Mouse (Mus musculus): ENCODE results near the gene Olfr1222. TPM values are rescaled to one million over a fixed set of nuclear protein-coding genes. Genes with fewer than 3 reads are reported as not detected.
"Not testable (repeated sequence)": the region's sequence is repeated elsewhere in the genome, so short reads cannot be mapped to it uniquely, and the experiment has no call there.

Gene Olfr1222
- not detected in 2 replicates for polyA plus RNA-seq (2012; rRNA removed)

GRCm38 (mm10) chr2:89132954-89133353 lies at the start of gene Olfr1222:
Gene Olfr1222, minus strand, starts transcription at chr2:89133054.
- no peak for DNase-seq (ENCODE audit: extremely low spot score in 1 of 2, low spot score in 1 of 2)

GRCm38 (mm10) chr2:89174569-89174968 lies 41.7 kb upstream of the Olfr1222 start, which contains the start of gene Olfr1225:
Gene Olfr1225, minus strand, starts transcription at chr2:89174669.
- no peak for DNase-seq (ENCODE audit: extremely low spot score in 1 of 2, low spot score in 1 of 2)

GRCm38 (mm10) chr2:89164711-89165110 lies 31.9 kb upstream of the Olfr1222 start:
- DNase-seq (ENCODE audit: extremely low spot score in 1 of 2, low spot score in 1 of 2) = not testable (repeated sequence)

- DNase-seq (ENCODE audit: extremely low spot score in 1 of 2, low spot score in 1 of 2) = not testable (repeated sequence)
Measured at GRCm38 (mm10) chr2:89163991-89164390, 31.1 kb upstream of the Olfr1222 start, which contains the start of gene Olfr1224-ps1. Gene Olfr1224-ps1, minus strand, starts transcription at chr2:89164091.

- DNase-seq (ENCODE audit: extremely low spot score in 1 of 2, low spot score in 1 of 2) = no peak
Measured at GRCm38 (mm10) chr2:89151460-89151859, 18.6 kb upstream of the Olfr1222 start, which contains the start of gene Olfr1223. Gene Olfr1223, minus strand, starts transcription at chr2:89151560.

DNA sequence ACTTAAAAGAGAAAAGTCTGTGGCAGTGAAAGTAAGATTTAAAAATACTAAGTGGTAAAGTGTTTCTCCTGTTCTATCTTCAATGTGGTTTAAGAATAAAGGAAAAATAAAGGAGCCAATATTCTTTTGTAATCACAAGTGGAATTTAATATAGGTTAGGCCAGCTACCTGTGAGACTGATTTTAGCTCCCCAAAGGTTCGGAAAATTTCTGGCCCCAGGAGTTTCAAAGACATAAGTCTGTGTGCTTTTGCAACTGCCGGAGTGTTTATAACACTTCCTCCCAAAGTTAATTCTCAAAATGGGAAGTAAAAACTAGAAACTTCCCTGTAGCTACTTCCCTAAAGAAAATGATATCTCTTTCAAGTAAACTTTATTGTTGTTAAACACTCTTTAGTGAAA lies 15.7 kb downstream of the Olfr1222 start, which contains the start of gene Olfr1221:
Olfr1221 (minus strand) TSS at position 101 of the 400 bp plus-strand sequence.
- DNase-seq (ENCODE audit: extremely low spot score in 1 of 2, low spot score in 1 of 2) = no peak

- no peak for DNase-seq (ENCODE audit: extremely low spot score in 1 of 2, low spot score in 1 of 2)
Measured at GRCm38 (mm10) chr2:89106735-89107134, 26.1 kb downstream of the Olfr1222 start, which contains the start of gene Olfr1220. Gene Olfr1220, minus strand, starts transcription at chr2:89106835.

DNA sequence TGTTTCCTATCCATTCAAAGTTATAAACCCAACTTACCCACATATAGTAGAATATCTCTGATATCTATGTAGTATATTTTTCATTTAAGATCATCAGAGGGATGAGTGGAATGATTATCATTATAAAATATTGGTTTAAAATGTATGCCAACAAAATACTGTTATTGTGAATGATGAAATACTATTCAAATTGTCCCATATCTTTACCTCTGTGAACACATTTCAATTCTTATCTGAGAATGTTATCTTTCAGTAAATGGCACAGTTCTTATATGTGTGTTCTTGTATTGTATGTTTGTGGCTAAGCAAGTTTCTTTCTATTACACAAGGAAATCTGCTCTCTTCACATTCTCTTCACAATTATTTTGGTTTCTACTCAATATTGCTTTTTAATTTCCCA lies 27.2 kb downstream of the Olfr1222 start:
- DNase-seq (ENCODE audit: extremely low spot score in 1 of 2, low spot score in 1 of 2) = no peak

- no peak for DNase-seq (ENCODE audit: extremely low spot score in 1 of 2, low spot score in 1 of 2)
Measured at GRCm38 (mm10) chr2:89093848-89094247, 39.0 kb downstream of the Olfr1222 start.

DNA sequence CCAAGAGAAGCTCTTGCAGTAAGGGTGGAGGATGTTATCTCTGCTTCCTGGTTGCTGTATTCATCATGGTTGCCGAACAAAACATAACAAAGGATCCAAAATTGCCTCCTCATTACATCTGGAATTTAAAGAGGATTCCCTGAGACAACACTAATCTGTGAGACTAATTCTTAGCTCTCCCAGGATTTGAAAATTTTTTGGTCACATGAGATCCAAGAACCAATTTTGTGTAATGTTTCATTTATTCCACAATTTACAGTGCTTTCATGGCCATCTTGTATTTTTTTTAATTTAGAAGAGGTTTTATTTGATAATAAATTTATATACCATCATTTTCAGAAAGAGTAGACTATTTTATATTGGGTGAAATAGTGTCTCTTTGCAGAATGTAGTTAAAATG lies 49.4 kb downstream of the Olfr1222 start, which contains the start of gene Olfr1219:
Olfr1219 (minus strand) TSS at position 101 of the 400 bp plus-strand sequence.
- no peak for DNase-seq (ENCODE audit: extremely low spot score in 1 of 2, low spot score in 1 of 2)

- no peak for DNase-seq (ENCODE audit: extremely low spot score in 1 of 2, low spot score in 1 of 2)
Measured at GRCm38 (mm10) chr2:89081487-89081886, 51.4 kb downstream of the Olfr1222 start.

Other genes with a start within 250 kb of the Olfr1222 start
- gene Olfr1208, start 230.7 kb downstream of the Olfr1222 start, polyA plus RNA-seq (2012; rRNA removed) = not detected in 2 replicates
- gene Olfr1209, start 217.9 kb downstream of the Olfr1222 start, polyA plus RNA-seq (2012; rRNA removed) = not detected in 2 replicates
- gene Olfr1211, start 194.9 kb downstream of the Olfr1222 start, polyA plus RNA-seq (2012; rRNA removed) = not detected in 2 replicates
- not detected in 2 replicates for gene Olfr1212, start 179.1 kb downstream of the Olfr1222 start, polyA plus RNA-seq (2012; rRNA removed)
- not detected in 2 replicates for gene Gm13762, start 152.8 kb downstream of the Olfr1222 start, polyA plus RNA-seq (2012; rRNA removed)
- not detected in 2 replicates for gene Olfr1214, start 140.4 kb downstream of the Olfr1222 start, polyA plus RNA-seq (2012; rRNA removed)
- not detected in 2 replicates for gene Olfr1215, start 126.1 kb downstream of the Olfr1222 start, polyA plus RNA-seq (2012; rRNA removed)
- gene Olfr1216, start 114.7 kb downstream of the Olfr1222 start, polyA plus RNA-seq (2012; rRNA removed) = not detected in 2 replicates
- gene Olfr1217, start 101.0 kb downstream of the Olfr1222 start, polyA plus RNA-seq (2012; rRNA removed) = 0.15 TPM in 1 of 2 replicates, not detected in the other
- not detected in 2 replicates for gene Olfr1218, start 71.9 kb downstream of the Olfr1222 start, polyA plus RNA-seq (2012; rRNA removed)
- not detected in 2 replicates for gene Olfr1219, start 49.5 kb downstream of the Olfr1222 start, polyA plus RNA-seq (2012; rRNA removed)
- gene Olfr1220, start 26.2 kb downstream of the Olfr1222 start, polyA plus RNA-seq (2012; rRNA removed) = not detected in 2 replicates
- gene Olfr1221, start 15.8 kb downstream of the Olfr1222 start, polyA plus RNA-seq (2012; rRNA removed) = not detected in 2 replicates
- gene Olfr1223, start 18.5 kb upstream of the Olfr1222 start, polyA plus RNA-seq (2012; rRNA removed) = not detected in 2 replicates
- not detected in 2 replicates for gene Olfr1224-ps1, start 31.0 kb upstream of the Olfr1222 start, polyA plus RNA-seq (2012; rRNA removed)
- not detected in 2 replicates for gene Olfr1225, start 41.6 kb upstream of the Olfr1222 start, polyA plus RNA-seq (2012; rRNA removed)
- 0.02 TPM in 1 of 2 replicates, not detected in the other for gene Olfr1226, start 67.0 kb upstream of the Olfr1222 start, polyA plus RNA-seq (2012; rRNA removed)
- gene Olfr1228, start 121.0 kb upstream of the Olfr1222 start, polyA plus RNA-seq (2012; rRNA removed) = 0.12 TPM in 1 of 2 replicates, not detected in the other
- gene Olfr1229, start 155.0 kb upstream of the Olfr1222 start, polyA plus RNA-seq (2012; rRNA removed) = not detected in 2 replicates
- not detected in 2 replicates for gene Olfr1230, start 164.2 kb upstream of the Olfr1222 start, polyA plus RNA-seq (2012; rRNA removed)
- not detected in 2 replicates for gene Olfr1231, start 174.0 kb upstream of the Olfr1222 start, polyA plus RNA-seq (2012; rRNA removed)
- gene Olfr1232, start 196.6 kb upstream of the Olfr1222 start, polyA plus RNA-seq (2012; rRNA removed) = not detected in 2 replicates
- not detected in 2 replicates for gene Olfr1233, start 209.3 kb upstream of the Olfr1222 start, polyA plus RNA-seq (2012; rRNA removed)
- gene Olfr1234, start 231.8 kb upstream of the Olfr1222 start, polyA plus RNA-seq (2012; rRNA removed) = not detected in 2 replicates